Mouse (Mus musculus): ENCODE measurements around the gene Polr3c. TPM values are rescaled to one million over a fixed set of nuclear protein-coding genes. Genes with fewer than 3 reads are reported as not detected.
"Not testable (repeated sequence)": the region's sequence is repeated elsewhere in the genome, so short reads cannot be mapped to it uniquely, and the experiment has no call there.

The Polr3c gene
- total RNA-seq (2021): 10 to 100 TPM; 25.2 to 25.5 TPM
- long read RNA-seq, experiment 1, transcript Polr3c-201 (15 exons, 2,390 nt): major isoform, 12 of 18 reads
- long read RNA-seq, experiment 1, partial matches to known transcripts: 0 of 18 reads
- long read RNA-seq, experiment 1, other reads (novel, unspliced or antisense): 5 of 18 reads
- long read RNA-seq, experiment 2, transcript Polr3c-201 (15 exons, 2,390 nt): major isoform, 49 of 60 reads
- long read RNA-seq, experiment 2, partial matches to known transcripts: 3 of 60 reads
- long read RNA-seq, experiment 2, other reads (novel, unspliced or antisense): 4 of 60 reads

GRCm38 (mm10) chr3:96727343-96727827, at the start of gene Polr3c, which contains the start of gene Rnf115:
Gene Polr3c, minus strand, starts transcription at chr3:96727628.
Gene Rnf115, plus strand, starts transcription at chr3:96727664.
- DNase-seq (ENCODE audit: low spot score in 2 of 2): peak; percentile 96

GRCm38 (mm10) chr3:96777120-96777519, 49.7 kb upstream of the Polr3c start:
- no peak for DNase-seq (ENCODE audit: low spot score in 2 of 2)

- DNase-seq (ENCODE audit: low spot score in 2 of 2): no peak
Observed at GRCm38 (mm10) chr3:96772949-96773348, 45.5 kb upstream of the Polr3c start.

- DNase-seq (ENCODE audit: low spot score in 2 of 2): no peak
Observed at GRCm38 (mm10) chr3:96769971-96770370, 42.5 kb upstream of the Polr3c start.

GRCm38 (mm10) chr3:96764528-96764927, 37.1 kb upstream of the Polr3c start:
- no peak for DNase-seq (ENCODE audit: low spot score in 2 of 2)

- DNase-seq (ENCODE audit: low spot score in 2 of 2): no peak
Observed at GRCm38 (mm10) chr3:96759695-96760094, 32.3 kb upstream of the Polr3c start.

GRCm38 (mm10) chr3:96757691-96758090, 30.3 kb upstream of the Polr3c start:
- DNase-seq (ENCODE audit: low spot score in 2 of 2): no peak

- no peak for DNase-seq (ENCODE audit: low spot score in 2 of 2)
Observed at GRCm38 (mm10) chr3:96755935-96756334, 28.5 kb upstream of the Polr3c start.

- no peak for DNase-seq (ENCODE audit: low spot score in 2 of 2)
Observed at GRCm38 (mm10) chr3:96746829-96747228, 19.4 kb upstream of the Polr3c start.

- no peak for DNase-seq (ENCODE audit: low spot score in 2 of 2)
Observed at GRCm38 (mm10) chr3:96744348-96744747, 16.9 kb upstream of the Polr3c start.

- DNase-seq (ENCODE audit: low spot score in 2 of 2): not testable (repeated sequence)
Observed at GRCm38 (mm10) chr3:96740279-96740678, 12.9 kb upstream of the Polr3c start.

- DNase-seq (ENCODE audit: low spot score in 2 of 2): no peak
Observed at GRCm38 (mm10) chr3:96737995-96738394, 10.6 kb upstream of the Polr3c start.

- peak in 1 of 2 experiments; percentile 20 for DNase-seq (ENCODE audit: low spot score in 2 of 2)
Observed at GRCm38 (mm10) chr3:96737013-96737740, 9.7 kb upstream of the Polr3c start.

- DNase-seq (ENCODE audit: low spot score in 2 of 2): peak in 1 of 2 experiments; percentile 10
Observed at GRCm38 (mm10) chr3:96735200-96735599, 7.8 kb upstream of the Polr3c start.

GRCm38 (mm10) chr3:96733984-96734383, 6.6 kb upstream of the Polr3c start:
- peak in 1 of 2 experiments; percentile 4 for DNase-seq (ENCODE audit: low spot score in 2 of 2)

GRCm38 (mm10) chr3:96730785-96731184, 3.4 kb upstream of the Polr3c start:
- no peak for DNase-seq (ENCODE audit: low spot score in 2 of 2)

- peak in 1 of 2 experiments; percentile 13 for DNase-seq (ENCODE audit: low spot score in 2 of 2)
Observed at GRCm38 (mm10) chr3:96729403-96729784, 2.0 kb upstream of the Polr3c start.

GRCm38 (mm10) chr3:96728634-96729402, 1.4 kb upstream of the Polr3c start:
- peak in 1 of 2 experiments; percentile 14 for DNase-seq (ENCODE audit: low spot score in 2 of 2)

- DNase-seq (ENCODE audit: low spot score in 2 of 2): peak in 1 of 2 experiments; percentile 12
Observed at GRCm38 (mm10) chr3:96727828-96728633, 603 bp upstream of the Polr3c start.

- DNase-seq (ENCODE audit: low spot score in 2 of 2): peak; percentile 35 to 40
Observed at GRCm38 (mm10) chr3:96719173-96719572, 8.3 kb downstream of the Polr3c start.
